Mouse (Mus musculus): ENCODE results near the gene Cog1.

Gene Cog1

GRCm38 (mm10) chr11:113666648-113667047, 17.7 kb downstream of the Cog1 start:
- no peak for DNase-seq (ENCODE audit: low spot score in 2 of 2)

DNA sequence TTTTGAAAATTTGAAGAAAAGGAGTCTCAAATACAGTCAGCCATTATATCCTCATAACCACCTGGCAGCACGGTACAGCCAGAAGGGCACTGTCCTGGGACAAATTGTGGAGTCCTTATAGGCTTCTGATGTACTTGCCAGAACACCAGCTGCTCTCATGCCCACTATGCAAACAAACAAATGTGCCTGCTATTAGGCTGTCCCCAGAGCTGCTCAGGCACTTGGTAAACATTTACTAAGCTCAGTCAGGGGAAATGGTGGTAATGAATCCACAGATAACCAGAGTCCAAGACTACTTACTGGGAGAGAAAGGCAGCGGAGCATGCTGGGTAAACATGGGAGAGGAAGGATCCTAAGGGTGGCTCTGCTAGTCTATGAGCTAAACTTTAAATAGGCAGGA, 18.2 kb downstream of the Cog1 start:
- no peak for DNase-seq (ENCODE audit: low spot score in 2 of 2)

- no peak for DNase-seq (ENCODE audit: low spot score in 2 of 2)
These were observed 18.7 kb downstream of the Cog1 start for GRCm38 (mm10) chr11:113667704-113668103.

DNA sequence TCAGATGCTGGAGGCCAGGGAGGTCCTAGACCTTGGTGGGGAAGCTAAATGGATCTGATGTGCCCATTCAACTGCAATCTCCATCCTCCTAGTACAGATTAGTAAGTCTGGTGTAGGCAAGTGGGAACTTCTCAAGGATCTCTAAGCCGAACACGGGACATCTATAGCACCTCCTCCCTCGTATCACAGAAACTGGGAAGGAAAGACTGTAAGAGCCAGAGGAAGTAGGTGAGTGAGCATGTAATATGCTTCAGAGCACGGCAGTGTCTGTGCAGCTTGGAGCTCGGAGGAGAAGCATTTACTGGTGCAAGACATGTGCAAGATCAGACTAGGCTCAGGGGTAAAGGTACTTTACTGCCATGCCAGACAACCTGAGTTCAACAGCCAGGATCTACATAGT, 19.9 kb downstream of the Cog1 start:
- DNase-seq (ENCODE audit: low spot score in 2 of 2) = no peak

DNA sequence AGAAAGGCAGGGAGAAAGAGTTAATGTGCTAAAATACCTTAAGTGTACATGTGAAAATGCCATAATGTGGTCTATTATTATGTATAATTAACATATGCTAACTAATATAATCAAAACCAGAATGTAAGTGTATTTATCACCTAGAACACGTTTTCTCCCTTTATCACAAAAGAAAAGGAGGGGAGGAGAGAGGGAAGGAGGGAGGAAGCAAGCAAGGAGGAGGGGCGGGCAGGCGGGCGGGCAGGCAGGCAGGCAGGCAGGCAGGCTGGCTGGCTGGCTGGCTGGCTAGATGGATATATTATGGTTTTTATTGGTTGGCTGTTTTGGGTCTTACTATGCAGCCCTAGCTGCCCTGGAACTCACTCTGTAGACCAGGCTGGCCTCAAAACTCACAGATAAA, 20.7 kb downstream of the Cog1 start:
- DNase-seq (ENCODE audit: low spot score in 2 of 2) = no peak

DNA sequence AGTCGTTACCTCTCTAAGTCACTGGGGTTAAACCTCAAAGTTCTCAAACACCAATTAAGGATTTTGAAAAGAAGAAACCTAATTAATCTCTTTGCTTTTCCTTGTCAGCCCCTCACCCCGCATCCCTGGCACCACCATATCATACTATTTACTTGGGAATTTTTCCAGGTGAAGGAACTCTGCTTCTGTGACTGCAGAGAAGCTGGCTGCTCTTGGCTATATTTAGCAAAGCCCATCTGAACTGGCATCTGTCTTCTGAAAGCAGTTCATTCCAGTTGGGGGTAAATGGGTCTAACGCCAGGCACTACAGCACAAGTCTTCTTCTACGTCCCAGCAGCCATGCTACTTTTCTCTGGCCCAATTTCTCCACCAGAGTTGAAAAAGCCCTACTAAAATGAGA, 24.6 kb downstream of the Cog1 start:
- DNase-seq (ENCODE audit: low spot score in 2 of 2) = no peak

GRCm38 (mm10) chr11:113674595-113674994, 25.6 kb downstream of the Cog1 start:
- no peak for DNase-seq (ENCODE audit: low spot score in 2 of 2)

- DNase-seq (ENCODE audit: low spot score in 2 of 2) = no peak
These were observed 27.9 kb downstream of the Cog1 start for GRCm38 (mm10) chr11:113676847-113677246.

- DNase-seq (ENCODE audit: low spot score in 2 of 2) = no peak
These were observed 28.4 kb downstream of the Cog1 start for GRCm38 (mm10) chr11:113677378-113677777.

DNA sequence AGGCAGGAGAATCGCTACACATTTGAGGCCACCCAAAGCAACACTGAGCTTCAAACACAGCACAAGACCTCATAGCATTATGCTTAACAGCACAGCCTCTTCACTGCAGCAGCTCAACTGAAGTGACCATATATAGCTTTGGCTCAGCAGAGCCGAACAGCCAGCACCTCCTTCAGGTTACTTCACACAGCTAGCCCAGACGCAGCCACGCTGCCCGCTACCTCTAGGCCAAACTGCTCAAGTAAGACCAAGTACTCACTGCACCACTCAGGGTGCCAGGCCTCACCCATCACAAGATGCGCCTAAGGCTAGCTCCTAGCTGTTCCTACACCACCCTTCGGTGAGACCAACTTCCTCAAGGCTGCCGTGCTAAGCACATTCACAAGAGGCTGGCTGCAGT, 29.4 kb downstream of the Cog1 start:
- no peak for DNase-seq (ENCODE audit: low spot score in 2 of 2)

DNA sequence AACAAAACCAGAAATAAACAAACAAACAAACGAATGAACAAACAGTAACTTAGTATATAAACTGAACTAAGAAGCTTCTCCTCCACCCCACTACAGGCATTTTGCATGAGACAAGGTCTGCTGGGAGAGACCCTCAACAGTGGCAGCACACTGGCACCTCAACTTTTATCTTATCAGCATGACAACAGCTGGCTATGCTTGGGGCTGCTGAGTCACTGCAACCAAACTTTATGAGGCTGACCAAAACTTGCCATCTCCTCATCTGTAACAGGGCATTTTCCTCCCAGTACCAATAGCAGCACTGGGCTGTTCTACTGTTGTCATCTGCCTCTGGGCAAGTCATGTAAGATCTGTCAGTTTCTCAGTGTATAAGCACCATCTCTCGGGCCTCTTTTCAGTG, 32.0 kb downstream of the Cog1 start:
- DNase-seq (ENCODE audit: low spot score in 2 of 2) = no peak

GRCm38 (mm10) chr11:113681979-113682378, 33.0 kb downstream of the Cog1 start:
- no peak for DNase-seq (ENCODE audit: low spot score in 2 of 2)

GRCm38 (mm10) chr11:113682897-113683626, 34.1 kb downstream of the Cog1 start:
- DNase-seq (ENCODE audit: low spot score in 2 of 2) = peak in 1 of 2 experiments; percentile 28

GRCm38 (mm10) chr11:113683627-113683956, 34.6 kb downstream of the Cog1 start:
- no peak for DNase-seq (ENCODE audit: low spot score in 2 of 2)

DNA sequence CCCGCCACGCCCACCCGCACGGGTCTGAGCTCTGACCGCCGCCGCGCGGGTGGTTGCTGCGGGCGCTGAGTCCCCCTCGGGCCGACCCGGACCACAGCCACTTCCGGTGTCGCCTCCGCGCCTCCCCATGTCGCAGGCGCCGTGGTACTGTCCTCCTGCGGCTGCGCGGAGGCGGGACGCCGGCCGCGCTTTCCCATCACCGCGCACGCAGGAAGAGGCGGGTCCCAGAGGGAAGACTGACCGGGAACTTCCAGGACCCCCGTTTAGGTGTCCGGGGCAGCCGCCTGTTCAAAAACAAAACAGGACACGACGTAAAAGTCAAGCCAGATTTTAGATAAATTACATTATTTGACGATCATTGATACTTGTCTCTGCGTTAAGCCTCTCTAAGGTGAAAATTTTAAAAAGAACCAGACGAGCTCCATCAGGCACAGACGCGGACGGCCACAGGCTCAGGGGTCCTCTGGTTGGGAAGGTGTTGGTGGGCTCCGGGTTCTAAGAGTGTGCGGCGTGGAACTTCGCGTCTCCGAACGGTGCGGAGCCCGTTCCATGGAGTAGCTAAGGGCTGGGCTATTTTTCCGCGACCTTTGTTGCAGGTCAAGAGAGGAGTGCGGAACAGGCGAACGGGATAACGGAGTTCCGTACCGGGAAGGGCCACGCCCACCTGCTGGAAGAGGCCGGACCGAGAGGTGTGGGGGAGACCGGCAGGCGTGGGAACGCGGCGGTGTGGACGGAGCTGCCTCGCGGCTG, 35.2 kb downstream of the Cog1 start, which contains the start of the genes Fam104a and D11Wsu47e:
Fam104a (minus strand) TSS at position 199 of the 750 bp plus-strand sequence.
D11Wsu47e (plus strand) TSS at position 456 of the 750 bp plus-strand sequence.
- peak; percentile 95 to 96 for DNase-seq (ENCODE audit: low spot score in 2 of 2)

GRCm38 (mm10) chr11:113684707-113685426, 35.9 kb downstream of the Cog1 start:
- no peak for DNase-seq (ENCODE audit: low spot score in 2 of 2)

GRCm38 (mm10) chr11:113687031-113687430, 38.1 kb downstream of the Cog1 start:
- no peak for DNase-seq (ENCODE audit: low spot score in 2 of 2)

GRCm38 (mm10) chr11:113690506-113690905, 41.5 kb downstream of the Cog1 start:
- DNase-seq (ENCODE audit: low spot score in 2 of 2) = peak in 1 of 2 experiments; percentile 54

DNA sequence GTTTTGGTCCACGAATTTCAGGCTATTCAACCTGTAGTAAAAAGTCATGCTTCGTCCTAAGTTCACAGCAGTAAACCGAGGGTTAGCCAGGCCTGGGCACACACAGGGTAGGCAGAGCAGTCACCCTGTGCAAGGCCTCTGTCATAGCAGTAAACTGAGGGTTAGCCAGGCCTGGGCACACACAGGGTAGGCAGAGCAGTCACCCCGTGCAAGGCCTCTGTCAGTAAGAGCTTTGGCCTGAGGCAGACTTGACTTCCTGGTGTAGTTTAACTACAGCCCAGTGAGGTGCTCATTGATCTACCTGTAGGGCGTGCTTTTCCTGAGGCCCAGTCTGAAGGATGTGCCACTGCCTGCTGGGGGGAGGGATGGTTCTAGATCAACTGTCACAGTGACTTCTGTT, 42.3 kb downstream of the Cog1 start:
- no peak for DNase-seq (ENCODE audit: low spot score in 2 of 2)

DNA sequence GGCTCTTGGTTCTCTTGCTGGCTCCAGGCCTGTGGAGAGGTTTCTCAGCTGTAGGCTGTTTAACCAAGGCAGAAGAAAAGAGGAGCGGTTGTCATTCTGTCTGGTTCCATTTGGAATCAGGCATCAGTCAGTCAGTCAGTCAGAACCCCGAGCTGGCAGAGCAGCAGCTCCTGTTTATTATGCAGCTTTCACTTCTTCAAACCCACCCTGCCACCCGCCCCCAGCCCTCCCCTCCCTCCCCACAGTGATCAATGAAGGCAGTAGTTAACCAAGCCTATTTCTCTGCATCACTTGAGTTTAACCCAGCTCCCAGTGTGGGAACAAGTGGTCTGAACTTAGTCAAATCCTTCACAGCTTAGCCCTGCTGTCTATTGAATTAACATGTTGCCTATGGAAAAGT, 42.9 kb downstream of the Cog1 start:
- no peak for DNase-seq (ENCODE audit: low spot score in 2 of 2)

DNA sequence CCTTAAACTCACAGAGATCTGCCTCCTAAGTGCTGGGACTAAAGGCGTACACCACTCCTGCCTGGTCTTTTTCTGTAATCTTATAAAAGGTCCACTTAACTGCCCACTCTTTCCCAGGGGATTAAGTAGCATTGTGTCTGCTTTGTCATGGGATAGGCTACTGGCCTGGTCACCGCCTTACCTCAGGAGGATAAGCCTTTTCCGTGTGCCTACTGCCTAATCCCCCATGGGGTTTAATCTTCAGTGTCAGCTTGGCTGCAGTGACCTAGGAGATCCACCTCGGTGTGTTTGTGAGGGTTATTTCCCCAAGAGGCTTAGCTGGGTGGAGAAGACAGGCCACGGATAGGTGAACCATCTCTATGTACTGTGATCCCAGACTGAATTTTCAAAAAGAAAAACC, 48.6 kb downstream of the Cog1 start:
- no peak for DNase-seq (ENCODE audit: low spot score in 2 of 2)

- no peak for DNase-seq (ENCODE audit: low spot score in 2 of 2)
These were observed 49.1 kb downstream of the Cog1 start for GRCm38 (mm10) chr11:113698013-113698545.

Measured in frontal cortex, postnatal 36 days (tissue).